Mouse (Mus musculus) forebrain, embryonic 11.5 days (tissue): ENCODE results near the gene Flvcr2. TPM values are rescaled to one million over a fixed set of nuclear protein-coding genes. Genes with fewer than 3 reads are reported as not detected.

Source experiments
- ATAC-seq: fragments of 200-750 bp; cut with Nextera tagmentation; replicated peaks from 2 replicates; pipeline ENCODE4 v1.8.0; 2017; ENCODE audit warnings: moderate TSS enrichment; ENCODE audit not compliant: low FRiP score
- DNase-seq: peaks from one replicate; pipeline ENCODE4 v3.0.0-alpha.2; 2017; ENCODE audit warnings: low spot score
- H3K27ac ChIP-seq: fragments of 300-500 bp; sonication (generic); 2 replicates; pipeline ENCODE4 v1.5.1; 2014; ENCODE audit warnings: low read depth, low read length
- H3K27me3 ChIP-seq: fragments of 300-500 bp; sonication (generic); 2 replicates; pipeline ENCODE4 v1.6.1; 2014; ENCODE audit warnings: mild to moderate bottlenecking, low read length, mixed read lengths; ENCODE audit not compliant: control insufficient read depth, insufficient read depth
- H3K36me3 ChIP-seq: fragments of 300-500 bp; sonication (generic); 2 replicates; pipeline ENCODE4 v1.6.1; 2014; ENCODE audit warnings: mild to moderate bottlenecking, low read length, moderate library complexity, mixed read lengths; ENCODE audit not compliant: control insufficient read depth, insufficient read depth
- H3K4me1 ChIP-seq: fragments of 300-500 bp; sonication (generic); replicated peaks from 2 replicates; pipeline ENCODE4 v1.6.1; 2014; ENCODE audit warnings: low read length, mixed read lengths; ENCODE audit not compliant: control insufficient read depth, insufficient read depth
- H3K4me2 ChIP-seq: fragments of 300-500 bp; sonication (generic); 2 replicates; pipeline ENCODE4 v1.6.1; 2014; ENCODE audit warnings: low read depth, mild to moderate bottlenecking, low read length, moderate library complexity, mixed read lengths; ENCODE audit not compliant: severe bottlenecking
- H3K4me3 ChIP-seq: fragments of 300-500 bp; sonication (generic); 2 replicates; pipeline ENCODE4 v1.5.1; 2014; ENCODE audit warnings: low read depth, low read length
- H3K9ac ChIP-seq: fragments of 300-500 bp; sonication (generic); 2 replicates; pipeline ENCODE4 v1.6.1; 2014; ENCODE audit warnings: low read length
- H3K9me3 ChIP-seq: fragments of 300-500 bp; sonication (generic); 2 replicates; pipeline ENCODE4 v1.6.1; 2016; ENCODE audit warnings: low read length, mixed read lengths; ENCODE audit not compliant: control insufficient read depth
- WGBS: fragments of 180-500 bp; shearing (Covaris S2); extraction: QIAGEN DNeasy Blood & Tissue Kit; methylation state at CpG from one replicate; pipeline ENCODE4 v1.1.7; 2014; 5-methylcytosine and 5-hydroxymethylcytosine counted together
- microRNA-seq: library from miRNA; unstranded; fragments of <30 nt; microRNA quantifications from one replicate; pipeline ENCODE4, GENCODE M21; 2016; ENCODE audit not compliant: insufficient number of aligned reads
- polyA plus RNA-seq: library from polyadenylated mRNA; unstranded; fragments of >200 nt; fragmentation: Nextera tagmentation; extraction: Ambion mirVana; gene quantifications from 2 replicates; pipeline ENCODE4 v1.2.1, GENCODE M21; 2014

Gene Flvcr2
- polyA plus RNA-seq, 1 experiment from 2014 or later = 0.84 TPM

- Histone ChIP-seq H3K9ac (no peak overlapping the region), H3K4me1 (no peaks in the 10 kb centered on the region), H3K27me3 (no peaks in the 10 kb centered on the region), H3K36me3 (no peaks in the 10 kb centered on the region; the same call in 1 of the 2 replicates), H3K4me2 (no peak overlapping the region), H3K27ac (no peak overlapping the region), H3K9me3 (no peaks in the 10 kb centered on the region), H3K4me3 (no peak overlapping the region)
- DNase-seq (no peak), ATAC-seq (no peak)
- WGBS = 53% methylated on average over 2 of the region's 2 CpGs
Measured at GRCm38 (mm10) chr12:85862514-85862913, 116.2 kb downstream of the Flvcr2 start.

Small RNAs within 50 kb of the gene (microRNA-seq; reads per million reads assigned to microRNA genes)
- gene Gm47285 = not detected

Other genes starting within 250 kb of the Flvcr2 start
- gene Jdp2, start 147.5 kb upstream of the Flvcr2 start, polyA plus RNA-seq = 0.31 TPM in 2 replicates
- 1.3 and 1.5 TPM in 2 replicates for gene Batf, start 59.9 kb upstream of the Flvcr2 start, polyA plus RNA-seq
- 101 and 107 TPM in 2 replicates for gene Erg28, start 78.0 kb downstream of the Flvcr2 start, polyA plus RNA-seq
- gene Ttll5, start 78.1 kb downstream of the Flvcr2 start, polyA plus RNA-seq = 15.6 and 19.9 TPM in 2 replicates